Mouse (Mus musculus) embryonic facial prominence, embryonic 14.5 days (tissue): ENCODE data around the gene Fam120b. TPM values are rescaled to one million over a fixed set of nuclear protein-coding genes. Genes with fewer than 3 reads are reported as not detected.

Experiments used
- ATAC-seq: fragments of 200-750 bp; cut with Nextera tagmentation; 2 replicates; pipeline ENCODE4 v1.8.0; 2017; ENCODE audit warnings: low read depth, moderate number of reproducible peaks, moderate TSS enrichment
- DNase-seq: peaks from one replicate; pipeline ENCODE4 v3.0.0-alpha.2; 2015; ENCODE audit warnings: low spot score
- H3K27ac ChIP-seq: fragments of 300-500 bp; sonication (generic); replicated peaks from 2 replicates; pipeline ENCODE4 v1.5.1; 2014; ENCODE audit warnings: low read depth, mild to moderate bottlenecking, low read length, moderate library complexity
- H3K27me3 ChIP-seq: fragments of 300-500 bp; sonication (generic); replicated peaks from 2 replicates; pipeline ENCODE4 v1.6.1; 2014; ENCODE audit warnings: low read length; ENCODE audit not compliant: control insufficient read depth, insufficient read depth
- H3K36me3 ChIP-seq: fragments of 300-500 bp; sonication (generic); 2 replicates; pipeline ENCODE4 v1.6.1; 2014; ENCODE audit warnings: low read length, mixed read lengths; ENCODE audit not compliant: control insufficient read depth, insufficient read depth
- H3K4me1 ChIP-seq: fragments of 300-500 bp; sonication (generic); 2 replicates; pipeline ENCODE4 v1.6.1; 2014; ENCODE audit warnings: antibody characterized with exemption, low read length; ENCODE audit not compliant: control insufficient read depth, insufficient read depth
- H3K4me2 ChIP-seq: fragments of 300-500 bp; sonication (generic); 2 replicates; pipeline ENCODE4 v1.6.1; 2014; ENCODE audit warnings: low read depth, mild to moderate bottlenecking, low read length, moderate library complexity, mixed read lengths
- H3K4me3 ChIP-seq: fragments of 300-500 bp; sonication (generic); 2 replicates; pipeline ENCODE4 v1.5.1; 2014; ENCODE audit warnings: low read depth, mild to moderate bottlenecking, low read length
- H3K9ac ChIP-seq: fragments of 300-500 bp; sonication (generic); 2 replicates; pipeline ENCODE4 v1.6.1; 2014; ENCODE audit warnings: low read depth, mild to moderate bottlenecking, low read length, moderate library complexity, mixed read lengths
- H3K9me3 ChIP-seq: fragments of 300-500 bp; sonication (generic); 2 replicates; pipeline ENCODE4 v1.6.1; 2016; ENCODE audit warnings: low read length; ENCODE audit not compliant: control insufficient read depth
- WGBS: fragments of 180-500 bp; shearing (Covaris S2); extraction: QIAGEN DNeasy Blood & Tissue Kit; methylation state at CpG from one replicate; pipeline ENCODE4 v1.1.7; 2014; 5-methylcytosine and 5-hydroxymethylcytosine counted together
- polyA plus RNA-seq: library from polyadenylated mRNA; unstranded; fragments of >200 nt; fragmentation: Nextera tagmentation; extraction: Ambion mirVana; gene quantifications from 2 replicates; pipeline ENCODE4 v1.2.1, GENCODE M21; 2014

Fam120b gene
- polyA plus RNA-seq, 1 experiment from 2014 or later = 23.1 TPM

DNA sequence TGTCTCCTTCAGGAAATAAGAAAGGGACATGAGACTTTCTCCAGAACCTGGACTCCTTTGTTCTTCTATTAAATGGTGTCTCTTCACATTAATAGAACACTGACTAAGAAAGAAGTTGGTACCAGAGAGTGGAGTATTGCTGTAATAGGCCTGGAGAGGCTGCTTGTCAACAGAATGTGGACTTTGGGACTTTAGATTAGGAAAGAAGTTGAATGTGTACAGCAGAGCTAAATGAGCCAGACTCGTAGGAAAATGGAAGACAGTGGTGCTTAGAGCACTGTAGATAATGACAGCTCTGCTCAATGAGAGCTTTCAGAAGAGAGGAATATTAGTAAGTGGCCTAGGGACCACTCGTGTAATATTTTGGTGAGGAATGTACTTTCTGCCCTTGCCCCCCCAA lies 60.6 kb downstream of the Fam120b start:
- H3K4me1 ChIP-seq = no peaks in the 10 kb centered on the region
- H3K27ac ChIP-seq = no peak overlapping the region
- 87% methylated on average over 2 of the region's 2 CpGs for WGBS
- ATAC-seq (no peak), DNase-seq (no peak)
- no peaks in the 10 kb centered on the region for H3K9me3 ChIP-seq
- no peak overlapping the region for H3K4me2 ChIP-seq
- H3K4me3 ChIP-seq = no peak overlapping the region
- H3K9ac ChIP-seq = no peak overlapping the region
- H3K36me3 ChIP-seq = no peaks in the 10 kb centered on the region
- no peaks in the 10 kb centered on the region for H3K27me3 ChIP-seq

DNA sequence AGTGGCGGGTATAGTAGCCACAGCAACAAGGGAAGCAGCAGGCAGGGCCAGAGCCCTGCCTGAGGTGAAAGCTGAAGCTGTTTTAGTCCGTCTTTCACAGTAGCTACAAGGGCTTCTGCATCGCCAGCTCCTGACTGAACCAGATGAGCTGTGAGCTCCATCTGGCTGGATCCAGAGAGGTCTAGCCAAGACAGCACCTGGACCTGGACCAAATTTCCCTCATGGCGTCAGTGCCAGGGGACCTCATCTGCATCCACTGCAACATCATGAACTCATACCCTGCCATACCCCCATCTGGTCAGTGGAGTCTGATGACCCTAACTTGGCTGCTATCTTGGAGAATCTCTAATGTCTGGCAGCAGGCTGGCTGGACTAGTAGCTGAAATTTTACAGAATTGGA lies 63.8 kb downstream of the Fam120b start:
- H3K4me1 ChIP-seq = no peaks in the 10 kb centered on the region
- no peaks in the 10 kb centered on the region for H3K9me3 ChIP-seq
- H3K4me3 ChIP-seq = no peak overlapping the region
- no peaks in the 10 kb centered on the region for H3K27me3 ChIP-seq
- WGBS = 84% methylated on average over 4 of the region's 4 CpGs
- no peak for DNase-seq
- no peak overlapping the region for H3K9ac ChIP-seq
- no peak for ATAC-seq
- H3K4me2 ChIP-seq = no peak overlapping the region
- H3K27ac ChIP-seq = no peak overlapping the region
- H3K36me3 ChIP-seq = no peaks in the 10 kb centered on the region

DNA sequence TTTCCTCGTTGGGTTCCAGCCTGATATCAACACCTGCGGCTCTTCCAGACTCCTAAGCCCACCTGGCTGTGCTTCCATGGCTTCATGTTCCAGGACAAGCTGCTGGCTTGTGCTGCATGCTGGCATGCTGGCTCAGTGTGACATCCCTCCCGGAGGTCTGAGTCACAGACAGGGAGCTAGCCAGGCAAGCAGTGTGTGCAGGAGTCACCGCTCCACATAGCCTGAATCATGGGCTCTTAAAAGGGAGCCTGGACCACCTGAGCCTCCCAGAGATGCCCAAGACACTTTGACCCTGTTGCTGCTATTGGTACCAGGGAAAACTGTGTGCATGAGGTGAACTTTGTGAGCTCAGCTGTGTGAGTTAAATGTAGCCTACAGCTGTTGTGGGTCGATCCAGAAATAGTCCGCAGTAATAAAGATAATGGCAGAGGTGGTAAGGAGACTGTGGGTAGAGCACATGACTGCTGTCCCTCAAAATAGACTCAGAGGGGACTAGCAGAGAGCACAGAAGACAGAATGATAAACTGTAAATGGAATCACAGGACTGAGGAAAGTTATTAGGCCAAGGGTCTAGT lies 66.0 kb downstream of the Fam120b start:
- H3K4me3 ChIP-seq = no peak overlapping the region
- no peaks in the 10 kb centered on the region for H3K36me3 ChIP-seq
- no peak overlapping the region for H3K9ac ChIP-seq
- H3K4me2 ChIP-seq = no peak overlapping the region
- no peak overlapping the region for H3K27ac ChIP-seq
- no peaks in the 10 kb centered on the region for H3K4me1 ChIP-seq
- WGBS = 89% methylated on average over 6 of the region's 6 CpGs
- no peaks in the 10 kb centered on the region for H3K27me3 ChIP-seq
- ATAC-seq (peak; percentile 55), DNase-seq (no peak)
- no peaks in the 10 kb centered on the region for H3K9me3 ChIP-seq

- Histone ChIP-seq H3K4me2 (no peak overlapping the region), H3K36me3 (peaks cover 30% of the 10 kb centered on the region), H3K27me3 (no peaks in the 10 kb centered on the region), H3K27ac (no peak overlapping the region), H3K9me3 (no peaks in the 10 kb centered on the region), H3K4me1 (no peaks in the 10 kb centered on the region), H3K4me3 (no peak overlapping the region), H3K9ac (no peak overlapping the region)
- 23% methylated on average over 5 of the region's 5 CpGs for WGBS
- ATAC-seq (0 out of 2 replicates have a peak, but pooled peaks have one; percentile 15), DNase-seq (peak; percentile 77)
These were observed 71.7 kb downstream of the Fam120b start for GRCm38 (mm10) chr17:15467669-15468068.

GRCm38 (mm10) chr17:15472671-15473070 lies 76.7 kb downstream of the Fam120b start:
- 90% methylated on average over 4 of the region's 4 CpGs for WGBS
- Histone ChIP-seq H3K9me3 (no peaks in the 10 kb centered on the region), H3K36me3 (peaks cover 79% of the 10 kb centered on the region), H3K27me3 (no peaks in the 10 kb centered on the region), H3K4me3 (no peak overlapping the region), H3K4me2 (no peak overlapping the region), H3K27ac (no peak overlapping the region), H3K4me1 (no peaks in the 10 kb centered on the region), H3K9ac (no peak overlapping the region)
- DNase-seq = no peak
- ATAC-seq = no peak

Other genes with a start within 250 kb of the Fam120b start
- gene Dll1, start 19.3 kb upstream of the Fam120b start, polyA plus RNA-seq = 8.4 and 8.7 TPM in 2 replicates
- gene Psmb1, start 103.5 kb downstream of the Fam120b start, polyA plus RNA-seq = 257 and 267 TPM in 2 replicates
- 46.6 and 49.3 TPM in 2 replicates for gene Tbp, start 103.7 kb downstream of the Fam120b start, polyA plus RNA-seq
- 39.7 and 41.5 TPM in 2 replicates for gene Pdcd2, start 131.1 kb downstream of the Fam120b start, polyA plus RNA-seq
- gene Prdm9, start 168.2 kb downstream of the Fam120b start, polyA plus RNA-seq = 0.46 and 1.1 TPM in 2 replicates